Mouse (Mus musculus): ENCODE data around the gene Rpgrip1l. TPM values are rescaled to one million over a fixed set of nuclear protein-coding genes. Genes with fewer than 3 reads are reported as not detected.
A peak's percentile ranks its signal among the peaks of the same experiment; 100 is the strongest.

Gene Rpgrip1l
- total RNA-seq (2021): 1 to 10 TPM; 1.8 to 3.3 TPM
- long read RNA-seq, experiment 1: 0 reads
- long read RNA-seq, experiment 2: 0 reads

- intact Hi-C loops (cut with DNase I; ENCODE audit: low total_unique reads): no loop called here
- peak; percentile 97 for DNase-seq
Measured at GRCm38 (mm10) chr8:91312835-91313832, at the start of gene Rpgrip1l, which contains the start of gene Fto. Rpgrip1l (minus strand) TSS chr8:91313262. Fto (plus strand) TSS chr8:91313525.

DNA sequence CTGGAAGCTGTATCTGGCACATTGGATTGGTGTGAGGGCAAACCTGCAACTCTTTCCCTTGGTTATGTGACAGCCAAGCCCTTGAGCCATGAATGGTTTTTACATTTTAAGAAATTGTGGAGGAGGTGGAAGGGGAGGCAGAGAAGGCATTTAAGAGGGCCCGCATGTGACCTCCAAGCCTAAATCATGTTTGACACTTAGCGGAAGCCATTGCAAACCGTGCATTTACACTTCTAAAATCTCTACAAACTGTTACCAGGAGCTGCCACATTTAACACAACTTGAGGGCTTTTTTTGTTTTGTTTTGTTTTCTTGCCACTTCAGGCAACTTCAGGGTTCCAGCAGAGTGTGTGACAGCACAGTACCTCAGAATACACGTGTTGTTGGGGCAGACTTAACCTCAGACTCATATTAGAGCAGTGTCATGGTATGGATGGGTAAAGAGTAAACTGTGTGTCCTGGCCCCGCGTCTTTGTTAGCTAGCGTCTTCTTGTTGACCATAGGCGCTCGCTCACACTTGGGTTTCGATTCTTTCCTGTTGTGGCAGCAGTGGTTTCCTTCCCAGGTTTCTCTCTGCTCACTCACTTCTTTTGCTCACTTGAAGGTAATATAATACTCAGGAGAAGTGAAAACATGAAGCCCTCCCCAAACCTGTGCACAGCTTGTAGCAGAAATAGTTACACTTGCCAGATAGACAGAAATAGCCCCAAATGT, 47.7 kb upstream of the Rpgrip1l start:
- intact Hi-C loops (cut with DNase I; ENCODE audit: low total_unique reads): no loop called here
- DNase-seq: no peak

GRCm38 (mm10) chr8:91359511-91359910, 46.4 kb upstream of the Rpgrip1l start:
- DNase-seq: no peak
- intact Hi-C loops (cut with DNase I; ENCODE audit: low total_unique reads): no loop called here

DNA sequence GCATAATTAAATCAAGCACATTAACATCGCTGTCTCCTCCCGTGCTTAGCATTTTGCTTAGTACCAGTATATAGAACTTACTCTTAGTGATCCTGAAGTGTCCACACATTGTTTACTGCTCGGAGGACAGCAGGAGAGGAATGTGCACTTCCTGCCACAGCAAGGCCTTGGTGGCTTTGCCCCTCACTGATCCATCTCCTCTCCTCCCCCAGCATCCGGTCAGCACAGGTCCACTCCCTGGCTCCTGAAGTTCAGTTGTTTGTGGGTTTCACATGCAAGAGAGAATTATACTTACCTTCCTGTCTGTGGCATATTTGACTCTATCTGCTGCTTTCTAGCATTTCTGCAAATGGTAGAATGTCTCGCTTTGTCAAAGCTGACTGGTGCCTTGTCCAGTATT, 45.0 kb upstream of the Rpgrip1l start:
- intact Hi-C loops (cut with DNase I; ENCODE audit: low total_unique reads): no loop called here
- DNase-seq: no peak

- no peak for DNase-seq
- intact Hi-C loops (cut with DNase I; ENCODE audit: low total_unique reads): no loop called here
Measured at GRCm38 (mm10) chr8:91357493-91358014, 44.5 kb upstream of the Rpgrip1l start.

GRCm38 (mm10) chr8:91355956-91356699, 43.1 kb upstream of the Rpgrip1l start:
- intact Hi-C loops (cut with DNase I; ENCODE audit: low total_unique reads): no loop called here

GRCm38 (mm10) chr8:91355301-91355905, 42.3 kb upstream of the Rpgrip1l start:
- DNase-seq: no peak
- intact Hi-C loops (cut with DNase I; ENCODE audit: low total_unique reads): no loop called here

More at GRCm38 (mm10) chr8:91355956-91356699, 43.1 kb upstream of the Rpgrip1l start:
- DNase-seq: no peak

DNA sequence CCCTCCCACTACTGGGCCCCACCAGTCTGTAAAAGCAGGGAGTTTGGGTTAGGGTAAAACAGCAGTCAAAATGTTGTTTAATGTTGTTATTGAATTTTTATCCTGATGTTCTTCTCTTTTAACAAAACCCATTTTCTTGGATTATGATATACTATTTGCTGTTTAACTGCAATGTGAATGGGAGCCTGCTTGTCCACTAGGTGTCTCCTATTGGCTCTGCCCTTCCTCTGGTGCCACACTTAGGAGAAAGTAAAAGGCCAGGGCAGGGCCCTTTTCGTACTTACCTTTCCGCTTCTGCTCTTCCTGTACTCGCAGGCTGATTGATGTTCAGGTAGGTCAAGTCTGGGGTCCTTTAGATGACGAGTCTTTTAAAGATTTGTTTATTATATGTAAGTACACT, 40.8 kb upstream of the Rpgrip1l start:
- DNase-seq: no peak
- intact Hi-C loops (cut with DNase I; ENCODE audit: low total_unique reads): no loop called here

DNA sequence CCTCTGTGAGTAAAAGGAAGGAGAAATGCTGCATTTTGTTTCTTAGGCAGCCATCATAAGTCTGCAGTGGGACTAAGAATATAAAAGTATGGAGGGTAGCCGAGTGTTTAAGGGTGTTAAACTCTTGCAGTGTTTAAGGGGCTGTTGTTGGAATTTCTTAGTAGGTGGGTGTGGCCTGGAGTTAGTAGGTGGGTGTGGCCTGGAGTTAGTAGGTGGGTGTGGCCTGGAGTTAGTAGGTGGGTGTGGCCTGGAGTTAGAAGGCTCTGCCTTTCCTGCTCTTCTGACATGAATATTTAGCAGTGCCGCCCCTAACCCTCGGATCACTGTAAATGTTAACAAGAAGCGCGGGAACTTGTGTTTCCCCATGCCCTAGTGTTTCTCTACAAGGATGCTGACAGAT, 40.0 kb upstream of the Rpgrip1l start:
- intact Hi-C loops (cut with DNase I; ENCODE audit: low total_unique reads): no loop called here

GRCm38 (mm10) chr8:91352598-91352997, 39.5 kb upstream of the Rpgrip1l start:
- intact Hi-C loops (cut with DNase I; ENCODE audit: low total_unique reads): no loop called here
- DNase-seq: no peak

More for the DNA sequence above, 40.0 kb upstream of the Rpgrip1l start:
- DNase-seq: no peak

DNA sequence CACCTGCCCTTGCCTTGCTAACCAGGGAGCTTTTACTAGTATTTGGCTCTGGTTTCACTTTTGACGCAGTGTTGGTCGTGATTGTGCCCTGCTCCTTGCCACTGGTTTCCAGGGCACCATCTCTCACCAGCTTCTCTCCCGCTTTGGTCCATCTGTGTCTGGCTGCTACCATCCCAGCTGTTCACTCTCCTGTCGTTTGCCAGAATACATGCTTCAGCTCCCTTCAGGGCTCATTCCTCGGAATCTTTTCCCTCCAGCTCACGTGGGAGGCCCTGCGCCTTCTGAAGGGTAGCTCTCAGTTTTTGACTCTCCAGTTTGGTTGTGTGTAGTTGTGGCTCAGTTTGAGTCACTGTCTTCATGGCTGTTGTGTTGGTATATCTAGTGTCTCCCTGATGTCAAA, 37.6 kb upstream of the Rpgrip1l start:
- intact Hi-C loops (cut with DNase I; ENCODE audit: low total_unique reads): no loop called here
- DNase-seq: peak; percentile 34

- no peak for DNase-seq
- intact Hi-C loops (cut with DNase I; ENCODE audit: low total_unique reads): no loop called here
Measured at GRCm38 (mm10) chr8:91349816-91350215, 36.8 kb upstream of the Rpgrip1l start.

DNA sequence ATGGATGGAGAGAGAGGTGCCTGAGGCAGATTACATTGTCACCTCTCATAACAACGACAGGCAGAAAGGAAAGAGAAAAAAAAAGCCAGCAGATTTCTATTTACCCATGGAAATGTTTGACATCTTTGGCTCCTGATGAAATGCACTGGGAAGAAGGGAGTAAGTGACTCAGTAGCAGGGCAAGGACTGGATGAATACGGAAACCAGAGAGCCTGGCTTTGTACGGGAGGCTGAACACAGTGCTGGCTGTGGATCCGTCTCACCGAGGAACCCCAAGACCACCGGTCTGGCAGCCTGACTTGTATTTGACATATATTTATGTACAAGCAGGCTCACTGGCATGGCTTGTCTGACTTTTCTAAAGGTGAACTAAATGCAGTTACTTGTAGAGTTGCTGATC, 34.5 kb upstream of the Rpgrip1l start:
- intact Hi-C loops (cut with DNase I; ENCODE audit: low total_unique reads): no loop called here
- DNase-seq: no peak

GRCm38 (mm10) chr8:91347146-91347545, 34.1 kb upstream of the Rpgrip1l start:
- intact Hi-C loops (cut with DNase I; ENCODE audit: low total_unique reads): no loop called here
- no peak for DNase-seq

- intact Hi-C loops (cut with DNase I; ENCODE audit: low total_unique reads): no loop called here
- no peak for DNase-seq
Measured at GRCm38 (mm10) chr8:91344659-91345058, 31.6 kb upstream of the Rpgrip1l start.

DNA sequence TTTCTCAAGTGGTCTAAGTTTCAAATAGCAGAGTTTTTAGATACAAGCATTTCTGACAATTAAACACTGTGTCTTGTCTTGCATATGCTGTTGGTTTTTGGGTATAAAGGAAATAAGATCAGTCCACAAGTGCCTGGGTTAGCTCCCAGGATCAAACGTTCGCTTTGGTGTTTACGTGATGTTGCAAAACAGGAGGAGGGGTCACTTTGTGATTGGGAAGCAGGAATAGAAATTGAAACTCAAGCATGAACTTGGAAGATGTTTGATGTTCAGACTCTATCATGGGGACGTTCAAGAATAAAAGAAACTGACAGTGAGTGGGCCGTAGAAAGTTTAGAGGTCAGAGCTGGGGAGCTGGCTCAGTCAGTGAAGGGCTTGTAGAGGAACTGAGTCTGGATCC, 29.7 kb upstream of the Rpgrip1l start:
- no peak for DNase-seq
- intact Hi-C loops (cut with DNase I; ENCODE audit: low total_unique reads): no loop called here

GRCm38 (mm10) chr8:91342196-91342595, 29.1 kb upstream of the Rpgrip1l start:
- DNase-seq: no peak
- intact Hi-C loops (cut with DNase I; ENCODE audit: low total_unique reads): no loop called here

- intact Hi-C loops (cut with DNase I; ENCODE audit: low total_unique reads): no loop called here
- DNase-seq: no peak
Measured at GRCm38 (mm10) chr8:91340746-91341145, 27.7 kb upstream of the Rpgrip1l start.

- DNase-seq: no peak
- intact Hi-C loops (cut with DNase I; ENCODE audit: low total_unique reads): no loop called here
Measured at GRCm38 (mm10) chr8:91339651-91340050, 26.6 kb upstream of the Rpgrip1l start.
